Mouse (Mus musculus) spleen, adult 18-20 months (tissue): ENCODE data around the gene Sap30bp.

Experiments
- DNase-seq, 2 experiments: peaks; one replicate each; pipeline ENCODE4 v3.0.0; 2022; ENCODE audit warnings: mixed read lengths in 2 of 2

The Sap30bp gene

DNA sequence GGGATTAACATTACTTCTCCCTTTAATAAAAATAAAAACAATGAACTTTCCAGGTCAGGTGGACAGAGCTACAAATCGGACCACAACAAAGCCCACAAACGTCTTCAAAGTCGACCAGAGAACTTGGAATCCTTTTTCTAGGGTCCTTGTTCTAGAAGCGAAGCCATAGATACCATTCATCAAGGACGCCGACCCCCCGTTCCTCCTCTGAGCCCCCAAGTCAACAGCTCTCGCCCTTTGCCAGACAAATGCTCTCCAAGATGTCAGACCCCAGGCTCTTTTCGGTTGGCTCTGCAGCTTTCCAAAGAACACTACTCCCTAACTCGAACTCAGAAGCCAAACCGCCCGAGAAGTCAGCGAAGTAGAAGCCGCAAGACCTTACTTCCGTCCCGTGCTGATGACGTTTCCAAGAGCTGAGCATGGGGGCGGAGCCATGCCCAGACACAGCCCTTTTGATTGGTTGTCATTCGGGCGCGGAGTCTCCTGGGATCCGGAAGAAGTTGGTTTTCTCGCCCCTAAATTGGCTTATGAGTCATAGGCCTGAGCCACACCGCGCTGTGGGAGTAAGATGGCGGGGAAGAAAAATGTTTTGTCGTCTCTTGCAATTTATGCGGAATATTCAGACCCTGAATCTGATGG is at the start of gene Sap30bp, which contains the start of gene Recql5:
Gene Sap30bp (plus strand): TSS at position 175 of the 639 bp plus-strand sequence.
Gene Recql5 (minus strand): TSS at position 370 of the 639 bp plus-strand sequence.
- peak; percentile 91 to 94 for DNase-seq

DNA sequence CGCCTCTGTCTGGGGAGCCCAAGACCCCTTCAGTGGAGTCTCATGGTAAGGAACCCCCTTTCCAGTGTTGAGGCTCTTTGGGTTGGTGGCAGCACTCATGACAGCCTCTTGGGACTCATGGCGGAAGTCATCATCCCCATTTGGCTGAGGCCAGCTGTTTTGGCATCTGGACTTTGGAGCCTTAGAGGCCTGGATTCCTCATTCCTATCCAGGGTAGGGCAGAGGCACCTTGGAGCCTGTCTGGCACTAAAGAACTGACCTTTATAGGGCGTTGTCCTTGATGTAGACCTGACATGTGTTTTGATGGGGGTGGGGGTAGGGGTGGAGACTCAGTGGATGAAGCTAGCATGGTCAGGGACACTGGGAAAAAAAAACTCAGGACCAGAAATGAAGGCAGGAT is 48.7 kb upstream of the Sap30bp start:
- no peak for DNase-seq

DNA sequence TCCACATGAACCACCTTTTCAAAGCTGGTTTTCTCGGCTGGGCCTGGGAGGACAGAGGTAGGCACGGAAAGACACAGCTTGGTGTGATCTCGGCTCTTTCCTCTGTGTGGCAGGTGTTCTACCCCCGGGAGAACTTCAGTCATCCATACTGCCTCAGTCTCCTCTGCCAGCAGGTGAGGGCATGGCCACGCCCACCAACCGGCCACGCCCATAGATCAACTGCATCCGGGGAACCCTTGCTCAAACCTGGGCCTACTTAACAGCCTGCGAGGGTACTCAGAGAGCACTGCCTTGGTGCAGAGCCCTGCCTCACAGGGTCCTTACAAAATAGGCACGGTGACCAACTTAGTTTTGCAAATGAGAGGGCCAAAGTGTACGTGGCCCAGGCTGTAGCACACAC is 47.8 kb upstream of the Sap30bp start:
- no peak for DNase-seq

DNA sequence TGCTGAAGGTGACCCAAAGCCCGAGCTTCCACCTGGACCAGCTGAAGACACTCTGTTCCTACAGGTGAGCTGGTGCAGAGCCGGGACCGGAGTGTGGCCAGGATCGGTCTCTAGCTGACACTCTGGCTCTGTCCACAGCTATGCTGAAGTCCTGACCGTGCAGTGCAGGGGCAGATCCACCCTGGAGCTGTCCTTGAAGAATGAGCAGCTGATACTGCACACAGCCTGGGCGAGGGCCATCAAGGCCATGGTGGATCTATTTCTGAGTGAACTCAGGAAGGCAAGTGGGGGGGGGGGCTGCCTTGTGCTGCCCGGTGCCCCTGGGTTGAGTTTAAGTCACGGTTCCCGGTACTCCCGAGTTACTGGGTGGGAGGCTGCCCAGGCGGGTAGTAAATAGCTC is 46.6 kb upstream of the Sap30bp start:
- DNase-seq, result no peak

DNA sequence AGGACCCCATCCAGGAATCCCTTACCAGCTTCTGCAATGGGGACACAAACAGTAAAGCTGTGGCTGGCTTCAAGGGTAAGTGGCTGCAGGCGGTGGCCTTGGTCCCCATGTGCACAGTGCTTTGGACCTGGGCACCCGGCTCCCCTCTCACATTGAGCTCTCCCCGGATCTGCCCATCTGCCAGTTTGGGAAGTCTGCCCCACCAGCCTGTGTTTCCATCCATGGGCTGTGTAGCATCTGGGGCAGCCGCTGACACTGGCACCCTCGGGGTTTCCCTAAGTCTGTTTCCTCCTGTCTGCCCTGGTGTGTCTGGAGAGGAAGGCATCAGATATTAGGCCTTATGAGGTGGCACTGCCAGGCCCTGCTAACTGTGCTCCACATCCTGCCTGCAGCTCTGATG is 45.1 kb upstream of the Sap30bp start:
- DNase-seq, result no peak

GRCm38 (mm10) chr11:115889159-115889558 is 43.9 kb upstream of the Sap30bp start:
- no peak for DNase-seq

DNA sequence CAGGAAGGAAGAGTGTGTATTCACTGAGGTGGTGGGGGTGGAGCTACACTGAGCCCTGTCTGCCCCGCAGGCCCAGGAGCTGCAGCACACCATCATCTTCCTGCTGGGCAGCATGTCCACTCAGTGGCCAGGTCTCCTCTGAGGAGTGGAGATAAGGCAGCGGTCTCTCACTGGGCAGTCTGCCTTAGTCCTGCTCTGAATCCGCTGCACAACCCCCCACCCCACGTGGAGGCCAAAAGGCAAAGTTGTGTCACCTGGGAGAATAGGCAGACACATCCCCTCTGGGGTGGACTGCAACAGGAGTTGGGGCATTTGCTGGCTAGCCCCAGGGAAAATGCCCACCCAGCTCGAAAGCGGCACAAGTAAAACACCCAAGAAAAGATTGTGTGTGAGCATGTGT is 40.9 kb upstream of the Sap30bp start:
- DNase-seq, result no peak

GRCm38 (mm10) chr11:115893071-115893470 is 40.0 kb upstream of the Sap30bp start:
- no peak for DNase-seq

GRCm38 (mm10) chr11:115894755-115895520 is 38.1 kb upstream of the Sap30bp start:
- DNase-seq, result no peak

DNA sequence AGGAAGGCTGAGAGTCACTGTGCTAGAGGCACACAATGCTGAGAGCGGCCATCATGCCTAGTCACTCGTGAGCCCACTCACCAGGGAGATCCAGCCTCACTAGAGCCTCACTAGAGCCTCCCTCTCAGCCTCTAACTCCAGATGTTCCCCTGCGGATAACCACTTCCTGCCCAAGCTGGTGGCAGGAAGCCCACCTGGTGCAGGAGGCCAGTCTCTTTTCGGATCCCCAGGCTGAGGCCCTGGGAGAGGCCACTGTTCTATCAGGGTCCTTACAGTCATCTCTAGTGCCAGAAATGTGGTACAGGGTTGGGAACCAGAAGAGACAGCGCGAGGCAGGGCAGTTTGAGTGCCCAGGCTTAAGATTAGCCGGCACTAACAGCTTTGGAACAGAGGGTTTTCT is 34.6 kb upstream of the Sap30bp start:
- no peak for DNase-seq

DNA sequence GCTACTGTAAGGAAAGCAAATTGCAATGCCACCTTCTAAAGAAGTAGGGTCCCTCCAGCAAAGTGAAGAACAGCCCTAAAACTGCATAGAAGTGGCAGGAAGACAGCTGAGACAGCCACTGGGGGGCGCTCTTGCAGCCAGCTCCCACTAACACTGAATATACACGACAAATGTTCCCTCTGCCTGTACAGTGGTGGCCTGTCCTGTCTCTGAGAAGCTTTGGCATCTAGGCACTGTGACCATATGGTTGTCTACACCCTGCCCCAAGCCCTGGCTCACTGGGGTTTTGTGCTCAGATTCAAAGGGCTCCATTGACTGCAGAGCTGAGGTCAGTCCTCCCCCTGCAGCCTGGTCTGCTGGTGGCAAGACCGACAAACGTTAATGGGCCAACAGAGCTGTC is 34.2 kb upstream of the Sap30bp start:
- DNase-seq, result peak in 1 of 2 experiments; percentile 49

- DNase-seq, result no peak
These were observed 33.4 kb upstream of the Sap30bp start, which contains the start of gene Smim5 for GRCm38 (mm10) chr11:115899486-115900266. Smim5 (plus strand) TSS chr11:115899966.

DNA sequence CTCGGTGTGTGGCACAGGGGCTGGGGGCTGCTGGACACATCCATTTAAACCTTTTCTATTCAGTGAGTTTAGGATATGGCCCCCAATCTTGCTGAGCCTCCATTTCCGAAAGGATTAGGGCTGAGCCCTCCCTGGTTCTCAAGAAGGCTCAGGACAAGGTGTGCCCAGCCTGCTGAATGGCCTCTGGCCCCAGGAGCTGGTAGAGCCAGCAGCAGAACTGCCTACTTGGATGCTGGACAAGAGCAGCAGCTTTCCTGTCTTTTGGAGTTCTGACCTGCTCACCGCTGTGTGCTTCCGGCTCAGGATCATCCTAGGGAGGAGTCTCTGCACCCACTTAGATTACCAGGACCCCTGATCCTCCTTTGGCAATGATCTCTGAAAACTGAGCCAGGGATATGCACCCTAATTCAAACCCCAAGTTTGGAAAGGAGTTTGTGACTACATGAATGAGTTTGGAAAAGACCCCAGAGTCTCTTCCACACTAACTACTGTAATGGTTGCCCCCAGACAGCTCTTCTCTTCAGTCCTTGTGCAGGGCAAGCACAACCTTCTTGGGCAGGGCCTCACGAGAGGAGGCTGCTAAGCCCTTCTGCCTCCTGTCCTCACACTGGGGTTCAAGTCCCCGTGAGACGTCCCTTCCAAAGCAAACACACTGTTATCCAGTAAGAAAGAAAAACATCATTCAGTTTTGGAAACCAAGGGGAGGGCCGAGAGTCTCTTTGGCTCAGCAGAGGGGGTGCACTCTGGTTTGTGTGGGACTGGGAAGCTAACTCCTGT is 32.3 kb upstream of the Sap30bp start:
- DNase-seq, result no peak

DNA sequence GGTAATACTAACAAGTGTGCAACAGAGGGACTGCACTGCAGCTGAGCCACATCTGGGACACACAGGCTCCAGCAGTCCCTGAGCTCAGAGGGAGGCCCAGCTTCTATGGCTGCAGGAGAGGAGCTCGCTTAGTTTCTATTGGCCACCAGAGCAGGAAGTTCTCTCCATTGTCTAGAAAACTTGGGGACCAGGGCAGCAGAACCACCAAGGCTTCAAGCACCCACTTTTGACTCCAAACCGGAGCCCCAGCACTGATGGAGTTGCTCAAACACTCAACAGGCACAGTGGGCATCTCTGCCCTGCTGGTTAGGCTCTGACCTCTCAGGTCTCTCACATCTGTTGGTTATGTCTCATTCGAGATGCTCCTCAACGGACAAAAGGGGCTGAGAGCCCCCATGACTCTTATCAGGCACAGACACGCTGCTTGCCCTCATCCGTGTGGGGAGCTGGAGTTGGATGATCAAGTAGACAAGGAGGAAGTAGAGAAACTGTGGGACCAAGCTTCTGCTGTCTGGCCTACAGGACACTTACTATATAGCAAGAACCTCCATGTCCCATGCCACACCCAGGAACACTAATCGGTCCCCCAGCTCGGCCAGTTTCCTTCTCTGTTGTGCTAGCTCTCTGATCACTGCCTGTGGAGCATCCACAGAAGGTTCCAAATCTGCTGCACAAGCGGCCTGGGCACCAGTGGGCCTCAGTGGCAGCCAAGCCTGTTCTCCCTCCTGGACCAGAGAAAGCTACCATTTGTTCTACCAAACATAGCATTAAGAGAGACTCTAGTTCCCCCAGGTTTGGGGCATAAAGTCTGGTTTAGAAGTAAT is 31.5 kb upstream of the Sap30bp start:
- no peak for DNase-seq

- DNase-seq, result no peak
These were observed 30.9 kb upstream of the Sap30bp start for GRCm38 (mm10) chr11:115902177-115902576.

- DNase-seq, result no peak
These were observed 30.3 kb upstream of the Sap30bp start for GRCm38 (mm10) chr11:115902831-115903230.

GRCm38 (mm10) chr11:115903384-115904230 is 29.5 kb upstream of the Sap30bp start:
- DNase-seq, result no peak

DNA sequence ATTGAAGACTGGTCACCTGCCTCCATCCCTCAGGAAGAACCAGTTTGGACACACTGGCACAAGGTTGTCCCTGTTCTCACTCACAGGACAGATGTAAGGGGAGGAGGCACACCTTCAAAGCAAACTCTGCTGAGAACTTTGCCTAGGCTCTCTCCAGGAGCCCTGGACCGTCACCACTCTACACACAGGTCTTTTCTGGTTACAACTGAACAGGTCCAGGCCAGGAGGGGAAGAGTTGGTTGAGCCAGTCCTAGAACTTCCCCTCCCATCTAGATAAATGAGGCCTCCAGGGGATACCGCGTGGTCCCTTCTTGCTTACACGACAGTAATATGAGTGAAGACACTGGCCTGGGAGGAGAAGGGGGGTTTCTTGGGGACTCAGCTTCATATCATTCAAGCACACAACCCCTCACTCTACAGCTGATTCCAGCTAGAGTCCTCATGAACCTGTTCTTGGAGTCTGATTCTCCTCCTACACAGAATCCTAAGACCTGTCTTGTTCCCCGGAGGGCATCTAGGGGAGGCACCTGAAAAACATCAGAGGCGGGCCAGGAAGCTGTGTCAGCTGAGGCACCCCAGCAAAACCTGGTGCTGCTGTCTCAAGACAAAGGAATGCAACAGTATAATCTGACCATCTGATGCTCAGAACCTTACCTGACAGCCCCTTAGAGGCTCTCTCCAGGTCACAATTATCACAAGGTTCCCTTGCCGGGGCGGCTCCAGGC is 28.7 kb upstream of the Sap30bp start:
- no peak for DNase-seq

- DNase-seq, result no peak
These were observed 27.9 kb upstream of the Sap30bp start for GRCm38 (mm10) chr11:115904956-115905790.
